Mouse (Mus musculus) neural tube, embryonic 14.5 days (tissue): ENCODE measurements around the gene Smbd1. TPM values are rescaled to one million over a fixed set of nuclear protein-coding genes. Genes with fewer than 3 reads are reported as not detected.

Experiments used
- ATAC-seq: fragments of 200-750 bp; cut with Nextera tagmentation; 2 replicates; pipeline ENCODE4 v1.8.0; 2017; ENCODE audit warnings: low read depth, mild to moderate bottlenecking, moderate TSS enrichment, moderate library complexity
- H3K27ac ChIP-seq: fragments of 300-500 bp; sonication (generic); 2 replicates; pipeline ENCODE4 v1.5.1; 2014; ENCODE audit warnings: low read depth, mild to moderate bottlenecking, control low read depth, low read length, moderate library complexity, mixed read lengths
- H3K27me3 ChIP-seq: fragments of 300-500 bp; sonication (generic); 2 replicates; pipeline ENCODE4 v1.6.1; 2014; ENCODE audit warnings: low read length; ENCODE audit not compliant: control insufficient read depth, insufficient read depth
- H3K36me3 ChIP-seq: fragments of 300-500 bp; sonication (generic); 2 replicates; pipeline ENCODE4 v1.6.1; 2014; ENCODE audit warnings: low read length, mixed read lengths; ENCODE audit not compliant: control insufficient read depth, insufficient read depth
- H3K4me1 ChIP-seq: fragments of 300-500 bp; sonication (generic); 2 replicates; pipeline ENCODE4 v1.6.1; 2014; ENCODE audit warnings: low read length; ENCODE audit not compliant: control insufficient read depth, insufficient read depth
- H3K4me2 ChIP-seq: fragments of 300-500 bp; sonication (generic); 2 replicates; pipeline ENCODE4 v1.6.1; 2014; ENCODE audit warnings: mild to moderate bottlenecking, low read depth, low read length, control low read depth
- H3K4me3 ChIP-seq: fragments of 300-500 bp; sonication (generic); 2 replicates; pipeline ENCODE4 v1.5.1; 2014; ENCODE audit warnings: low read depth, low read length, control low read depth, mixed read lengths
- H3K9ac ChIP-seq: fragments of 300-500 bp; sonication (generic); replicated peaks from 2 replicates; pipeline ENCODE4 v1.6.1; 2014; ENCODE audit warnings: low read depth, mild to moderate bottlenecking, control low read depth, low read length, mixed read lengths
- H3K9me3 ChIP-seq: fragments of 300-500 bp; sonication (generic); 2 replicates; pipeline ENCODE4 v1.6.1; 2016; ENCODE audit warnings: low read length; ENCODE audit not compliant: control insufficient read depth
- WGBS: fragments of 180-500 bp; shearing (Covaris S2); extraction: QIAGEN DNeasy Blood & Tissue Kit; methylation state at CpG from one replicate; pipeline ENCODE4 v1.1.7; 2014; 5-methylcytosine and 5-hydroxymethylcytosine counted together
- polyA plus RNA-seq: library from polyadenylated mRNA; unstranded; fragments of >200 nt; fragmentation: Nextera tagmentation; extraction: Ambion mirVana; gene quantifications from 2 replicates; pipeline ENCODE4 v1.2.1, GENCODE M21; 2014

Gene Smbd1
- polyA plus RNA-seq, 1 experiment from 2014 or later = not detected

DNA sequence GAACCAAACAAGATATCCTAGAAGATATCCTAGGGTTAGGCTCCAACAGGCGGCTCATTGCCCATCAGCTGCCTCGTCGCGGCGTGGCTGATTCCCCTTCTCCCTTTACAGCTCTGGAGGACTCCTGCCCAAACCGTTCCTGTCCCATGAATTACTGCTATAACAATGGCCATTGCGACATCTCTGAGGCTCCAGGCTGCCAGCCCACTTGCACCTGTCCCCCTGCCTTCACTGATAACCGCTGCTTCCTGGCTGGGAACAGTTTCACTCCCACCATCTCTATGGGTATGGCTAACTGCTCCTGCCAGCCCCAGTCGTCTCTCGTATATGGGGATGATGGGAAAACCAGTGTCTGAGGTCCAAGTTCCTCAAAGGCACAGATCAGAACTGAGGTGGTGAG lies 33.6 kb downstream of the Smbd1 start:
- no peak overlapping the region for H3K4me3 ChIP-seq
- H3K4me2 ChIP-seq = no peak overlapping the region
- H3K4me1 ChIP-seq = no peaks in the 10 kb centered on the region
- no peaks in the 10 kb centered on the region for H3K9me3 ChIP-seq
- no peak overlapping the region for H3K9ac ChIP-seq
- ATAC-seq = no peak
- WGBS = 54% methylated on average over 10 of the region's 10 CpGs
- no peaks in the 10 kb centered on the region for H3K36me3 ChIP-seq
- no peaks in the 10 kb centered on the region for H3K27me3 ChIP-seq
- no peak overlapping the region for H3K27ac ChIP-seq

DNA sequence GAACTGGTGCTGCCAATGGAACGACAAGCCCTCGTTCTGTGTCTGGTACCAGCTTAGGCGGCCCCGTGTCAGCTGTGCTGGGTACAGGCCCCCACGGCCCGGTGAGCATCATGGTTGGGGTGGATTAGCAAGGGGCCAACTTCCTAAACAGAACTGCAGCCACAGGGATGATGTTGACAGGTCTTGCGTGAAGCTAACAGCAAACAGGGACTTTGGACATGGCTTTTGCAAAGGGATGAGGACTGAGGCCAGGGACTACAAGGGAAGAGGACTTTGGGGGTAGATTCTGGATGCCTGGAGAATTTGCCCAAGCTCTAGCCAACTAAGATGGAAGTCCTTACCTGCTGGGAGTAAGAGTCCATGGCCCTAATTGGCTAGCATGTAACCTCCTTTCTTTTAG lies 43.4 kb downstream of the Smbd1 start:
- Histone ChIP-seq H3K27ac (no peak overlapping the region), H3K4me1 (no peaks in the 10 kb centered on the region), H3K4me2 (no peak overlapping the region), H3K36me3 (no peaks in the 10 kb centered on the region), H3K9me3 (no peaks in the 10 kb centered on the region), H3K27me3 (no peaks in the 10 kb centered on the region), H3K4me3 (no peak overlapping the region), H3K9ac (no peak overlapping the region)
- ATAC-seq = no peak
- over 99% methylated on average over 7 of the region's 7 CpGs for WGBS

DNA sequence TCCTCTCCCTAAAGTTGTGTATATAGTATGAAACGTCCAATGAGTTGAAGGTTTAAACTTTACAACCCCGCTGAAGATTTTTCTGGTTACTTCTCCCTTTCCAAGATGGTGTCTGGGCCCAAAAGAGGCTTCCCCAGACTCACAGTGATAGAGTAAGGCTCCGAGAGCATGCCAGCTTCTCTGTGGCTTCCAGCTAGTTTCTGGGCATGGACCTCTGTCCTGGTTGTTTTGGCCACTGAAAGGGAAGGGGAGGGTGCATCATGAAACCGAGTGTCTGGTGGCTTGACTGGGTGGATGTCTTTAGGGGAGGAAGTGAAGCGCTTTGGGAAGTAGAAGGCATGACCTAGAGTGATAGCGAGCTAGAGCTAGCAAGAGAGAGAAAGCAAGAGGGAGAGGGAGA lies 45.3 kb downstream of the Smbd1 start:
- H3K9ac ChIP-seq = no peak overlapping the region
- no peaks in the 10 kb centered on the region for H3K4me1 ChIP-seq
- no peak for ATAC-seq
- H3K4me2 ChIP-seq = no peak overlapping the region
- WGBS = 81% methylated on average over 6 of the region's 6 CpGs
- H3K27ac ChIP-seq = no peak overlapping the region
- H3K4me3 ChIP-seq = no peak overlapping the region
- H3K36me3 ChIP-seq = no peaks in the 10 kb centered on the region
- H3K9me3 ChIP-seq = no peaks in the 10 kb centered on the region
- H3K27me3 ChIP-seq = no peaks in the 10 kb centered on the region

DNA sequence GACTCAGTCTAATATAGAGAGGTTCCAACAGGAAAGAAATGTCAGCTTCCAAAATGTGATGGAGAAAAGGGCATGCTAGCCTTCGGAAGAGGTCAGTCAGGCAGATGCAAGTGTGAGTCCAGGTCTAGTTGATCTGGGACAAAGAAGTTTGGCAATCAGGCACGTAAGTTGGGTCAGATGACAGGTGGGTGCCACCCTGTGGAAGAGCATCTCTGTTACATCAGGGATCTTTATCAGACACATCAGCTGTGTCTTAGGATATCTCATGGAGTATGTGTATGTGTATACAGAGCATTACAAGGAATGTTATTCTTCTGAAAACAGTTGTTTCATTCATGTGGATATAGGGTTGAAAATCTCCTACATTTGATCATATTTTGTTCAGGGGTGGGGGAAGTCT lies 45.7 kb downstream of the Smbd1 start:
- H3K4me1 ChIP-seq = no peaks in the 10 kb centered on the region
- H3K27me3 ChIP-seq = no peaks in the 10 kb centered on the region
- H3K4me3 ChIP-seq = no peak overlapping the region
- H3K36me3 ChIP-seq = no peaks in the 10 kb centered on the region
- H3K9ac ChIP-seq = no peak overlapping the region
- no peaks in the 10 kb centered on the region for H3K9me3 ChIP-seq
- no peak overlapping the region for H3K27ac ChIP-seq
- ATAC-seq = no peak
- WGBS = 95% methylated on average over 2 of the region's 2 CpGs
- no peak overlapping the region for H3K4me2 ChIP-seq

Other genes starting within 250 kb of the Smbd1 start
- 43.6 and 72.1 TPM in 2 replicates for gene Tfrc, start 201.6 kb downstream of the Smbd1 start, polyA plus RNA-seq
- 18.7 and 23.9 TPM in 2 replicates for gene Tnk2, start 166.6 kb downstream of the Smbd1 start, polyA plus RNA-seq
- 0.08 and 0.35 TPM in 2 replicates for gene Muc4, start 74.6 kb downstream of the Smbd1 start, polyA plus RNA-seq
- not detected in 2 replicates for gene Muc20, start 13.0 kb downstream of the Smbd1 start, polyA plus RNA-seq
- 136 and 147 TPM in 2 replicates for gene Fyttd1, start 67.0 kb upstream of the Smbd1 start, polyA plus RNA-seq
- 29.1 and 34.0 TPM in 2 replicates for gene Rubcn, start 67.3 kb upstream of the Smbd1 start, polyA plus RNA-seq
- 49.1 and 49.8 TPM in 2 replicates for gene Lrch3, start 103.6 kb upstream of the Smbd1 start, polyA plus RNA-seq
- 5.8 and 6.6 TPM in 2 replicates for gene Iqcg, start 245.7 kb upstream of the Smbd1 start, polyA plus RNA-seq
- 450 and 451 TPM in 2 replicates for gene Rpl35a, start 246.0 kb upstream of the Smbd1 start, polyA plus RNA-seq